Mouse (Mus musculus): Measurements from ENCODE around the gene Med8. TPM values are rescaled to one million over a fixed set of nuclear protein-coding genes. Genes with fewer than 3 reads are reported as not detected.

Med8 gene
- polyA plus RNA-seq, 1 experiment, result 21.8 TPM

- Histone ChIP-seq H3K4me1 (ENCODE audit: control insufficient read depth, insufficient read depth, insufficient read length) (no peaks in the 10 kb centered on the region), H3K27ac (ENCODE audit: insufficient read depth, low read length) (no peak within 1 kb of the TSS), H3K36me3 (ENCODE audit: control insufficient read depth, insufficient read depth, low read length) (no peaks in the 10 kb centered on the region), H3K4me3 (ENCODE audit: extremely low read depth, insufficient read depth, insufficient read length) (no peak within 1 kb of the TSS), H3K27me3 (ENCODE audit: control insufficient read depth, insufficient read depth, low read length) (no peaks in the 10 kb centered on the region)
- DNase-seq (ENCODE audit: low read depth in 1 of 2, low spot score in 2 of 2), result no peak
- TF ChIP-seq POLR2A (IDR thresholded peaks at IDR 0.05; ENCODE audit: low read depth, low read length), result no peak
- 36% methylated on average over 9 of the region's 9 CpGs for WGBS
Observed at GRCm38 (mm10) chr4:118457345-118457975, 48.3 kb downstream of the Med8 start, which contains the start of gene Mpl. Mpl (minus strand) TSS chr4:118457513.

GRCm38 (mm10) chr4:118464956-118465355 lies 55.8 kb downstream of the Med8 start:
- DNase-seq (ENCODE audit: low read depth in 1 of 2, low spot score in 2 of 2), result no peak
- TF ChIP-seq CTCF (IDR thresholded peaks at IDR 0.05; ENCODE audit: extremely low read depth, insufficient read depth, insufficient read length, insufficient replicate concordance) (no peak), POLR2A (IDR thresholded peaks at IDR 0.05; ENCODE audit: low read depth, low read length) (no peak)
- no peaks in the 10 kb centered on the region for H3K4me1 ChIP-seq (ENCODE audit: control insufficient read depth, insufficient read depth, insufficient read length)
- no peaks in the 10 kb centered on the region for H3K36me3 ChIP-seq (ENCODE audit: control insufficient read depth, insufficient read depth, low read length)
- H3K27ac ChIP-seq (ENCODE audit: insufficient read depth, low read length), result no peak overlapping the region
- 97% methylated on average over 3 of the region's 3 CpGs for WGBS
- no peaks in the 10 kb centered on the region for H3K27me3 ChIP-seq (ENCODE audit: control insufficient read depth, insufficient read depth, low read length)
- no peak overlapping the region for H3K4me3 ChIP-seq (ENCODE audit: extremely low read depth, insufficient read depth, insufficient read length)

Other genes starting within 250 kb of the Med8 start
- 26.8 and 28.3 TPM in 2 replicates for gene Kdm4a, start 229.3 kb upstream of the Med8 start, polyA plus RNA-seq (2012; rRNA removed)
- gene Ptprf, start 117.9 kb upstream of the Med8 start, polyA plus RNA-seq (2012; rRNA removed), result 10.1 and 11.8 TPM in 2 replicates
- gene Szt2, start 64 bp upstream of the Med8 start, polyA plus RNA-seq (2012; rRNA removed), result 47.0 and 48.1 TPM in 2 replicates
- gene Elovl1, start 18.8 kb downstream of the Med8 start, polyA plus RNA-seq (2012; rRNA removed), result 105 and 130 TPM in 2 replicates
- 24.0 and 32.3 TPM in 2 replicates for gene Cdc20, start 28.0 kb downstream of the Med8 start, polyA plus RNA-seq (2012; rRNA removed)
- gene Mpl, start 48.2 kb downstream of the Med8 start, polyA plus RNA-seq (2012; rRNA removed), result 10.2 and 10.4 TPM in 2 replicates
- 28.3 and 31.8 TPM in 2 replicates for gene Tie1, start 80.7 kb downstream of the Med8 start, polyA plus RNA-seq (2012; rRNA removed)
- gene 2610528J11Rik, start 117.7 kb downstream of the Med8 start, polyA plus RNA-seq (2012; rRNA removed), result 1.5 and 1.7 TPM in 2 replicates
- gene Tmem125, start 134.7 kb downstream of the Med8 start, polyA plus RNA-seq (2012; rRNA removed), result 0.54 and 0.79 TPM in 2 replicates
- not detected in 2 replicates for gene Cfap57, start 211.4 kb downstream of the Med8 start, polyA plus RNA-seq (2012; rRNA removed)
- 17.5 and 18.5 TPM in 2 replicates for gene Ebna1bp2, start 211.5 kb downstream of the Med8 start, polyA plus RNA-seq (2012; rRNA removed)
- gene Olfr62, start 249.6 kb downstream of the Med8 start, polyA plus RNA-seq (2012; rRNA removed), result not detected in 2 replicates

All from spleen, adult 2 months (tissue).